Mouse (Mus musculus): ENCODE results near the gene Pde6h.

DNA sequence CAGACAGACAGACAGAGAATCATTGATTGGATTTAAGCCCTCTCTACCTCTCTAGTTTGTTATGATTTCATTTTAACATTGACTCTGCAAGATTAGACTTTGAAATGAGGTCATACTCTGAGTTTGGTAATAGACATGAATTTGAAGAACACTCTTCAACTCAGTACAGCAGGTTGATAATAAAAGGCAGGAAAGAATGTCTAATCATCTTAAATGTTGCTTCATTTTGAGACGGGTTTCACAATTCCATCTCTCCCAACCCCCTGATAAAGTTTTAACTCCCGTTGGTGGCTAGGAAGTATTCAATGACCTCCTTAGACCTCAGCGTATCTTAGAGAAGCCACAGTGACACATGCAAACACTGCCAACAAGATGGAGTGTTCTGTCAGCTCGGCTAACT lies 69.9 kb downstream of the Pde6h start:
- TF ChIP-seq CTCF (IDR thresholded peaks at IDR 0.05; ENCODE audit: low read depth, low read length) (no peak), POLR2A (IDR thresholded peaks at IDR 0.05; ENCODE audit: extremely low read depth, insufficient read depth, low read length) (no peak)

Measured in liver, adult 2 months (tissue).